Mouse (Mus musculus): ENCODE measurements at regions not wholly inside any gene's neighbourhood (a gene's known extent, or its start where the extent isn't known, plus 50 kb on each side); places are given as distances from the start of the nearest gene placed in this dataset.

DNA sequence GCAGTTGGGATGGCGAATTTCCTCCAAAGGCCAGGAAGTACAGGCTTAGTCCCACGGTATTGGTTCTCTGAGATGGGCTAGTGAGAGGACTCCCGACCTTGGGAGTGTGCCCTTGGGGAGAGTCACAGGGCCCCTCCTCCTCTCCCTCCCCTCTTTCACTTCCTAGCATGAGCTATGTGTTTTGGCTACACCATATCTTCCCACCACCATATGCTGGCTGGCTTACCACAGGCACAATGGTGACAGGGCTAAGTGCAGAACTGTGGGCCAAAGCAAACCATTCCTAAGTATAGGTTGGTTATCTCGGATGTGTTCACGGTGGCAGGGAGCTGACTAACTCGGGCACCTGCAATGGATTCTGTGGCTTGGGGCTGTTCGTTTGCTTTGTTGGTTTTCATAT is 81.0 kb upstream of the Hes1 start:
- Histone ChIP-seq H3K4me3 (ENCODE audit: low read depth, low read length) (no peak overlapping the region), H3K27ac (ENCODE audit: low read depth, low read length) (no peak overlapping the region), H3K9me3 (ENCODE audit: low read length) (no peaks in the 10 kb centered on the region), H3K27me3 (ENCODE audit: insufficient read depth, low read length) (no peaks in the 10 kb centered on the region), H3K36me3 (ENCODE audit: insufficient read depth, low read length) (no peaks in the 10 kb centered on the region), H3K4me1 (ENCODE audit: insufficient read depth, low read length) (no peaks in the 10 kb centered on the region), H3K4me2 (ENCODE audit: low read depth, low read length, poor library complexity, severe bottlenecking) (no peak overlapping the region), H3K9ac (replicated peaks; ENCODE audit: low read length, poor library complexity, severe bottlenecking) (no peak overlapping the region)
- TF ChIP-seq CTCF (IDR thresholded peaks at IDR 0.05) = no peak
- 83% methylated on average over 7 of the region's 7 CpGs for WGBS
- no peak for ATAC-seq (ENCODE audit: low FRiP score)
- DNase-seq (ENCODE audit: low spot score) = no peak

DNA sequence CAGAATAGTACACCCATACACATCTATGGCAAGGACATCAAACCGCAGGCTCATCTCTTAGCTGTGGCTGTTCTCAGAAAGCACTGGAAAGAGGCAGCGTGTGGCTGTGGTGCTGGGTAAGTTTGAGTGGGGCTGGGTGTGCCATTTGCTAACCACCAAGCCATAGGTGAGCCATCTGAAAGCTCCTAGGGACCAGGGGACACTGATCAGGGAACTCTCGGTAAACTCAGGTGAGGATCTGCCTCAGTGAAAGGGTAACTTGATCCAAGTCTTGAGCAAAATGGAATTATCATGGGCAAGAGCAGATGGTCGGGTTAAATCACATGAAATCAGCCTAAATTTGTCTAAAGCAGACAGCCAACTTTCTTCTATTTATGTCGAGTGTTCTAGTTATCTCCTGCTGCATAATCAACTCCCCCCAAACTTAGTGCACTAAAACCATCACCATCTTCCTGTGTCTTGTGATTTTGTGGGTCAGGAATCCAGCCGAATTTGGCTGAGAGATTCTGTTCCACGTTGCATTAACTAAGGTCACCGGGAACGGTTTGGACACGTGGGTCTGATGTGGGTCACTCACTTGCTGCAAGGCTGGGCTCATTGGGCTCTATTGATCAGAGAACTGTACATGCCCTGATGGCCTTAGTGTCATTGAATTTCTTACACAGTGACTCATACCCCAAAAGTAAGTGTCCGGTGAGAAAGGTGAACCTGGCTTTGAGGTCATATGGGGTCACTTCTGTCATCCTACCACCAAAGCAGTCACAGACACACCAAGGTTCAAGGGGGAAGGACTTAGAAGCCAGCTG is 78.9 kb upstream of the Hes1 start:
- H3K9ac ChIP-seq (replicated peaks; ENCODE audit: low read length, poor library complexity, severe bottlenecking) = no peak overlapping the region
- H3K36me3 ChIP-seq (ENCODE audit: insufficient read depth, low read length) = no peaks in the 10 kb centered on the region
- H3K4me2 ChIP-seq (ENCODE audit: low read depth, low read length, poor library complexity, severe bottlenecking) = no peak overlapping the region
- no peaks in the 10 kb centered on the region for H3K9me3 ChIP-seq (ENCODE audit: low read length)
- 90% methylated on average over 11 of the region's 11 CpGs for WGBS
- DNase-seq (ENCODE audit: low spot score) (no peak), ATAC-seq (ENCODE audit: low FRiP score) (no peak)
- H3K27ac ChIP-seq (ENCODE audit: low read depth, low read length) = no peak overlapping the region
- no peaks in the 10 kb centered on the region for H3K27me3 ChIP-seq (ENCODE audit: insufficient read depth, low read length)
- no peak overlapping the region for H3K4me3 ChIP-seq (ENCODE audit: low read depth, low read length)
- TF ChIP-seq CTCF (IDR thresholded peaks at IDR 0.05) = no peak
- no peaks in the 10 kb centered on the region for H3K4me1 ChIP-seq (ENCODE audit: insufficient read depth, low read length)

DNA sequence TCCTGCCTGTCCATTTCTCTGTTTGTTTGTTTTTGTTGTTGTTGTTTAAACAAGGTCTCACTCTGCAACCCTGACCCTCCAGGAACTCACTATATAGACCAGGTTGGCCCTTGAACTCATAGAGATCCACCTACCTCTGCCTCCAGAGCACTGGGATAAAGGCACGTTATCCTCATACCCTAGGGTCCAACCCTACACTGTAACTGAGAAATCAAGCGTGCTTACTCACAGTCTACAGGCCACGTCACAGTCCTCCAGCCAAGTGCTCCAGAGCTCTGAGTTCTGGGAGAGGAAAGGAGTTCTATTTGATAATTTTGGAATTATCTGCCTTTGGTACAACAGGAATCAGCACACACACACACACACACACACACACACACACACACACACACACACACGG is 76.6 kb upstream of the Hes1 start:
- no peaks in the 10 kb centered on the region for H3K27me3 ChIP-seq (ENCODE audit: insufficient read depth, low read length)
- TF ChIP-seq CTCF (IDR thresholded peaks at IDR 0.05) = no peak
- H3K4me1 ChIP-seq (ENCODE audit: insufficient read depth, low read length) = no peaks in the 10 kb centered on the region
- H3K9me3 ChIP-seq (ENCODE audit: low read length) = no peaks in the 10 kb centered on the region
- H3K4me3 ChIP-seq (ENCODE audit: low read depth, low read length) = no peak overlapping the region
- H3K9ac ChIP-seq (replicated peaks; ENCODE audit: low read length, poor library complexity, severe bottlenecking) = no peak overlapping the region
- no peak overlapping the region for H3K27ac ChIP-seq (ENCODE audit: low read depth, low read length)
- DNase-seq (ENCODE audit: low spot score) = no peak
- ATAC-seq (ENCODE audit: low FRiP score) = no peak
- 89% methylated on average over 4 of the region's 4 CpGs for WGBS
- H3K4me2 ChIP-seq (ENCODE audit: low read depth, low read length, poor library complexity, severe bottlenecking) = no peak overlapping the region
- H3K36me3 ChIP-seq (ENCODE audit: insufficient read depth, low read length) = no peaks in the 10 kb centered on the region

DNA sequence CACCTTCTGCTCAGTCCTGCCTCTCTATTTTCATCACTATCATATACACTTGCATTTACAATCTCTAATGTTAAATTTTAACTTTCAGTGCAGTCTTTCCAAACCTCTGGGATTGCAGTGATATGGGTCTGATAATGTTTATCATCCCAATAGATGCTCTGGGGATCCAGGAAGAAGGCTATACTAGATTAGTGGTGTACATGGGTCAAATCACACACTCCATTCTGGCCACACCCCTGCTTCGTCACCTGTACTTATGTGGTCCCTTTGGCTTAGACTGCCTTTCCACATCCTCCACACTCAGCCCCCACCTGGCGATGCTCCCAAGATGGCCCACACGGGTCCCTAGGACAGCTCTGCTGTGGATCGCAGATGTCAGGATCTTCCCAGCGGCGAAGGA is 76.2 kb upstream of the Hes1 start:
- Histone ChIP-seq H3K9me3 (ENCODE audit: low read length) (no peaks in the 10 kb centered on the region), H3K27ac (ENCODE audit: low read depth, low read length) (no peak overlapping the region), H3K4me1 (ENCODE audit: insufficient read depth, low read length) (no peaks in the 10 kb centered on the region), H3K9ac (replicated peaks; ENCODE audit: low read length, poor library complexity, severe bottlenecking) (no peak overlapping the region), H3K27me3 (ENCODE audit: insufficient read depth, low read length) (no peaks in the 10 kb centered on the region), H3K4me2 (ENCODE audit: low read depth, low read length, poor library complexity, severe bottlenecking) (no peak overlapping the region), H3K36me3 (ENCODE audit: insufficient read depth, low read length) (no peaks in the 10 kb centered on the region), H3K4me3 (ENCODE audit: low read depth, low read length) (no peak overlapping the region)
- DNase-seq (ENCODE audit: low spot score) (no peak), ATAC-seq (ENCODE audit: low FRiP score) (no peak)
- WGBS = 94% methylated on average over 6 of the region's 6 CpGs
- no peak for TF ChIP-seq CTCF (IDR thresholded peaks at IDR 0.05)

DNA sequence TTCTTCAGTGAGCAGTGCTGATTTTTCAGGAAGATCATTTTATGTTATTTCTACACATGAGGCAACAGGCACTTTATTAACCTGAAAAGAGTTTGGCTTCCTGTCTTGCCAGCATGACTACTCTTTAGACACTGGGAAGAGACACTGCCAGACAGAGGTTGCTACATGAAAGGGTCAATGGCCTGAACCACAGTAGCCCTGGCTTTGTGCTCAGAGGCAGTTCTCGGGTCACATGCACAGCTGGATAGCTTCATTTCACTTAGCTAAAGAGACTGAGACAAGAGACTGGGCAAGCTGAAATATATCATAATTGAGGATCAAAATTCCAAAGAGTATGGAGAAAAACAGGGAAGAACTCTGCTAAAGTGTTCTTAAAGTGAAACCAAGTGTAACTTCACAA is 74.9 kb upstream of the Hes1 start:
- Histone ChIP-seq H3K9ac (replicated peaks; ENCODE audit: low read length, poor library complexity, severe bottlenecking) (no peak overlapping the region), H3K36me3 (ENCODE audit: insufficient read depth, low read length) (no peaks in the 10 kb centered on the region), H3K4me2 (ENCODE audit: low read depth, low read length, poor library complexity, severe bottlenecking) (no peak overlapping the region), H3K9me3 (ENCODE audit: low read length) (no peaks in the 10 kb centered on the region), H3K4me1 (ENCODE audit: insufficient read depth, low read length) (no peaks in the 10 kb centered on the region), H3K27me3 (ENCODE audit: insufficient read depth, low read length) (no peaks in the 10 kb centered on the region), H3K27ac (ENCODE audit: low read depth, low read length) (no peak overlapping the region), H3K4me3 (ENCODE audit: low read depth, low read length) (no peak overlapping the region)
- DNase-seq (ENCODE audit: low spot score) (no peak), ATAC-seq (ENCODE audit: low FRiP score) (no peak)
- no peak for TF ChIP-seq CTCF (IDR thresholded peaks at IDR 0.05)
- 23% methylated on average over 1 of the region's 1 CpGs for WGBS

DNA sequence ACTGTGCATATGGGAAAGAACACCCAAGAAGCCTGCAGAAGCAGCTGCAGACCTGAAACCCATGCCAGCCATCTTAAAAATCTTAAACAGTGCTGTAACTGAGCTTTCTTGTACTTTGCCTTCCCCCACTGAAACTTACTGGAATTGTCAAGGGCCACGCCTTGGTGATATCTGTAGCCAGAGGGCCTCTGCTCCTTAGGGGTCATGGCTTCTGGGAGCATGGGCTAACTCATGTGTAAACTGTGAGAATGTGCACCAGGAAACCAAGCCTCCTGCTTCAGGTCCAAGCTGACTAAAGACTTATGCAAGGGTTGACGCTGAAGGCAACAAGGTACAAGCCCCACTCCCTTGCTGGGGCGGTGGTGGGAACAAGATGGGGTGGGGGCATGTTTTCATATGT is 73.8 kb upstream of the Hes1 start:
- H3K4me2 ChIP-seq (ENCODE audit: low read depth, low read length, poor library complexity, severe bottlenecking) = no peak overlapping the region
- H3K9me3 ChIP-seq (ENCODE audit: low read length) = no peaks in the 10 kb centered on the region
- H3K4me1 ChIP-seq (ENCODE audit: insufficient read depth, low read length) = no peaks in the 10 kb centered on the region
- no peak overlapping the region for H3K4me3 ChIP-seq (ENCODE audit: low read depth, low read length)
- no peak overlapping the region for H3K27ac ChIP-seq (ENCODE audit: low read depth, low read length)
- ATAC-seq (ENCODE audit: low FRiP score) (no peak), DNase-seq (ENCODE audit: low spot score) (no peak)
- no peak overlapping the region for H3K9ac ChIP-seq (replicated peaks; ENCODE audit: low read length, poor library complexity, severe bottlenecking)
- H3K27me3 ChIP-seq (ENCODE audit: insufficient read depth, low read length) = no peaks in the 10 kb centered on the region
- H3K36me3 ChIP-seq (ENCODE audit: insufficient read depth, low read length) = no peaks in the 10 kb centered on the region
- 93% methylated on average over 3 of the region's 3 CpGs for WGBS
- no peak for TF ChIP-seq CTCF (IDR thresholded peaks at IDR 0.05)

Data from midbrain, postnatal 0 days (tissue).